Mouse (Mus musculus) embryonic facial prominence, embryonic 10.5 days (tissue): ENCODE results near the gene Mapk14. TPM values are rescaled to one million over a fixed set of nuclear protein-coding genes. Genes with fewer than 3 reads are reported as not detected.

Source experiments
- DNase-seq: peaks from one replicate; pipeline ENCODE4 v3.0.0-alpha.2; 2017; ENCODE audit warnings: low spot score
- H3K27ac ChIP-seq: fragments of 300-500 bp; sonication (generic); replicated peaks from 2 replicates; pipeline ENCODE4 v1.5.1; 2016; ENCODE audit warnings: mild to moderate bottlenecking
- H3K27me3 ChIP-seq: fragments of 300-500 bp; sonication (generic); replicated peaks from 2 replicates; pipeline ENCODE4 v1.6.1; 2016; ENCODE audit warnings: low read depth, mild to moderate bottlenecking; ENCODE audit not compliant: poor library complexity, severe bottlenecking
- H3K36me3 ChIP-seq: fragments of 300-500 bp; sonication (generic); replicated peaks from 2 replicates; pipeline ENCODE4 v1.6.1; 2016; ENCODE audit warnings: mild to moderate bottlenecking, moderate library complexity
- H3K4me1 ChIP-seq: fragments of 300-500 bp; sonication (generic); 2 replicates; pipeline ENCODE4 v1.6.1; 2016
- H3K4me3 ChIP-seq: fragments of 300-500 bp; sonication (generic); 2 replicates; pipeline ENCODE4 v1.5.1; 2016; ENCODE audit warnings: mild to moderate bottlenecking, moderate library complexity
- H3K9me3 ChIP-seq: fragments of 300-500 bp; sonication (generic); 2 replicates; pipeline ENCODE4 v1.6.1; 2016; ENCODE audit warnings: mild to moderate bottlenecking
- WGBS: fragments of 180-500 bp; shearing (Covaris S2); methylation state at CpG from one replicate; pipeline ENCODE4 v1.1.7; 2016; 5-methylcytosine and 5-hydroxymethylcytosine counted together
- polyA plus RNA-seq: library from polyadenylated mRNA; unstranded; fragments of >200 nt; fragmentation: Nextera tagmentation; extraction: Ambion mirVana; gene quantifications from 2 replicates; pipeline ENCODE4 v1.2.1, GENCODE M21; 2016

Mapk14 gene
- polyA plus RNA-seq, 1 experiment from 2014 or later = 48.1 TPM

GRCm38 (mm10) chr17:28689586-28690283 is 1.4 kb upstream of the Mapk14 start, which contains the start of gene Slc26a8:
TSS of gene Slc26a8 (minus strand) at chr17:28690233.
- Histone ChIP-seq H3K36me3 (peaks cover 2% of the 10 kb centered on the region; the same call in 1 of the 2 replicates), H3K27ac (peak within 1 kb of the TSS; percentile 95), H3K9me3 (no peaks in the 10 kb centered on the region), H3K27me3 (peaks cover 22% of the 10 kb centered on the region), H3K4me1 (peaks cover 37% of the 10 kb centered on the region), H3K4me3 (peak within 1 kb of the TSS; percentile 74)
- DNase-seq = peak; percentile 55
- WGBS = 8% methylated on average over 40 of the region's 40 CpGs

GRCm38 (mm10) chr17:28691687-28692340 is 685 bp downstream of the Mapk14 start:
- peaks cover 53% of the 10 kb centered on the region for H3K4me1 ChIP-seq
- under 1% methylated on average over 53 of the region's 53 CpGs for WGBS
- H3K27ac ChIP-seq = peak overlapping the region; percentile 95
- peaks cover 2% of the 10 kb centered on the region; the same call in 1 of the 2 replicates for H3K36me3 ChIP-seq
- no peaks in the 10 kb centered on the region for H3K9me3 ChIP-seq
- H3K4me3 ChIP-seq = peak overlapping the region; percentile 74
- peaks cover 22% of the 10 kb centered on the region for H3K27me3 ChIP-seq
- peak; percentile 73 for DNase-seq

DNA sequence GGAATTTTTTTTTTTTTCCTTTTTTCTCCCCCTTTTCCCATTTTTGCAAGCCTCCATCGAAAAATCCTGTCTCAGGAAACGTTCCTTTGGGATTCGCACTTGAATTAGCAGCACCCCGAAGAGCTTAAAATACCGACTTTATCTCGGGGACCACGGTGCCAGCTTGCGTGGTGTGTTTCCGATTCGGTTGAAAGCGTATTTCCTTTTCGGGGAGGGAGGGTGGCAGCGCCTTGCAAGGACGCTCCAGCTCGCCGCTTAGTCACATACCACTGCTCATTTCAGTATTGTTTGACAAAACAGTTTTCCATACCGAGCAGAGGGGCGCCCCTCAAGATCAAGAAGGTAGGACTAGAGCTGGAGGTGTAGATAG is 1.2 kb downstream of the Mapk14 start:
- 0% methylated on average over 18 of the region's 18 CpGs for WGBS
- no peaks in the 10 kb centered on the region for H3K9me3 ChIP-seq
- H3K36me3 ChIP-seq = peaks cover 2% of the 10 kb centered on the region; the same call in 1 of the 2 replicates
- H3K27me3 ChIP-seq = peaks cover 22% of the 10 kb centered on the region
- H3K4me3 ChIP-seq = peak overlapping the region; percentile 74
- peak; percentile 40 for DNase-seq
- peaks cover 57% of the 10 kb centered on the region for H3K4me1 ChIP-seq
- H3K27ac ChIP-seq = peak overlapping the region; percentile 95

DNA sequence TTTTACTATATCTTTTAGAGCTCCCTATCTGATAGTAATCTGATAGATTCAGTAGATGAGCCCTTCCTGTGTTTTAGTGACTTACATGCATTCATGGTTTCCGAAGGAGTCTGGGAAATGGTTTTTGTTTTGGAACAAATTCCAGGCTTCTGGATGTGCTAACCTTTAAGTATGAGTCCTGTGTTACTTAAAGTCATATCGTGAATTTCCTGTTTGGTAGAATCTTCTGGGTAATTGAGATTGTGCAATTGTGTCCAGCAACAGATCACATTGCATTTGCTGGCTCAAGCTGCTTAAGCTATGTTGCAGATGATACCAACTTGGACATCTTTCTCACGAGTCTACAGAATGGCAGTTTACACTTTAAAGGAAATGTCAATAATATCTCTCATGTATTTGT is 2.0 kb downstream of the Mapk14 start:
- no peak for DNase-seq
- WGBS = 50% methylated on average over 3 of the region's 3 CpGs
- H3K36me3 ChIP-seq = peaks cover 2% of the 10 kb centered on the region; the same call in 1 of the 2 replicates
- no peaks in the 10 kb centered on the region for H3K9me3 ChIP-seq
- no peak overlapping the region for H3K27ac ChIP-seq
- H3K4me1 ChIP-seq = peaks cover 64% of the 10 kb centered on the region
- H3K4me3 ChIP-seq = peak overlapping the region; percentile 74
- H3K27me3 ChIP-seq = peaks cover 22% of the 10 kb centered on the region

- H3K27me3 ChIP-seq = peaks cover 12% of the 10 kb centered on the region
- peaks cover 2% of the 10 kb centered on the region; the same call in 1 of the 2 replicates for H3K36me3 ChIP-seq
- no peaks in the 10 kb centered on the region for H3K9me3 ChIP-seq
- no peak overlapping the region; the same call in 1 of the 2 replicates for H3K4me3 ChIP-seq
- WGBS = 67% methylated on average over 2 of the region's 2 CpGs
- peaks cover 68% of the 10 kb centered on the region for H3K4me1 ChIP-seq
- H3K27ac ChIP-seq = no peak overlapping the region
- no peak for DNase-seq
These were observed 2.9 kb downstream of the Mapk14 start for GRCm38 (mm10) chr17:28694078-28694477.

- Histone ChIP-seq H3K36me3 (peaks cover 2% of the 10 kb centered on the region; the same call in 1 of the 2 replicates), H3K4me1 (peaks cover 61% of the 10 kb centered on the region), H3K27ac (no peak overlapping the region), H3K27me3 (peaks cover 4% of the 10 kb centered on the region), H3K4me3 (no peak overlapping the region), H3K9me3 (no peaks in the 10 kb centered on the region)
- 83% methylated on average over 4 of the region's 4 CpGs for WGBS
- DNase-seq = no peak
These were observed 3.7 kb downstream of the Mapk14 start for GRCm38 (mm10) chr17:28694832-28695231.

DNA sequence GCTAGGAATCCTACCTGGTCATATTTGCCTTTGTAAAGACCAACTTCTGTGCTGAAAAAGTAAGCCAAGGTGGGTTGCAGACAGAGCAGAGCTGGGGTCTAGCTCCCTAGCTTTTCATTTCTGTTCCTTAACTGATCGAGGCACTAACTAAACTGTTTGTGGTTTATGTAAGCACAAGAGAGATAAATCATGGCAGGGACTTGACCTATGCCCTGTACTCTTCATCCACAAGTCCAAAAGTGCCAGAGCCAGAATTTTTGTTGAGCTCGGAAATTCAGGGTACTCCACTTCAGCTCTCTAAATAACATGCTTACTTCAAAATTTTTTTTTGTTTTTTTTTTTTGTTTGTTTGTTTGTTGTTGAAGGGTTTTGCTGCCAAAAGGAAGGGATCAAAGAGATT is 5.5 kb downstream of the Mapk14 start:
- Histone ChIP-seq H3K27me3 (no peaks in the 10 kb centered on the region), H3K9me3 (no peaks in the 10 kb centered on the region), H3K27ac (no peak overlapping the region), H3K4me1 (peaks cover 52% of the 10 kb centered on the region), H3K4me3 (no peak overlapping the region), H3K36me3 (peaks cover 3% of the 10 kb centered on the region)
- DNase-seq = no peak
- WGBS = 61% methylated on average over 2 of the region's 2 CpGs

- Histone ChIP-seq H3K4me1 (peaks cover 50% of the 10 kb centered on the region), H3K4me3 (no peak overlapping the region; the same call in 1 of the 2 replicates), H3K36me3 (peaks cover 11% of the 10 kb centered on the region), H3K27me3 (no peaks in the 10 kb centered on the region), H3K27ac (peak overlapping the region; percentile 16; the same call in 1 of the 2 replicates), H3K9me3 (no peaks in the 10 kb centered on the region)
- DNase-seq = no peak
- 82% methylated on average over 13 of the region's 13 CpGs for WGBS
These were observed 6.4 kb downstream of the Mapk14 start for GRCm38 (mm10) chr17:28697290-28698195.

GRCm38 (mm10) chr17:28698245-28698644 is 7.1 kb downstream of the Mapk14 start:
- no peaks in the 10 kb centered on the region for H3K9me3 ChIP-seq
- no peak overlapping the region for H3K27ac ChIP-seq
- H3K27me3 ChIP-seq = no peaks in the 10 kb centered on the region
- H3K4me1 ChIP-seq = peaks cover 43% of the 10 kb centered on the region
- DNase-seq = no peak
- 50% methylated on average over 4 of the region's 4 CpGs for WGBS
- H3K36me3 ChIP-seq = peaks cover 11% of the 10 kb centered on the region
- no peak overlapping the region for H3K4me3 ChIP-seq

- no peak for DNase-seq
- H3K4me3 ChIP-seq = no peak overlapping the region
- 93% methylated on average over 2 of the region's 2 CpGs for WGBS
These were observed 7.5 kb downstream of the Mapk14 start for GRCm38 (mm10) chr17:28698672-28699071.

DNA sequence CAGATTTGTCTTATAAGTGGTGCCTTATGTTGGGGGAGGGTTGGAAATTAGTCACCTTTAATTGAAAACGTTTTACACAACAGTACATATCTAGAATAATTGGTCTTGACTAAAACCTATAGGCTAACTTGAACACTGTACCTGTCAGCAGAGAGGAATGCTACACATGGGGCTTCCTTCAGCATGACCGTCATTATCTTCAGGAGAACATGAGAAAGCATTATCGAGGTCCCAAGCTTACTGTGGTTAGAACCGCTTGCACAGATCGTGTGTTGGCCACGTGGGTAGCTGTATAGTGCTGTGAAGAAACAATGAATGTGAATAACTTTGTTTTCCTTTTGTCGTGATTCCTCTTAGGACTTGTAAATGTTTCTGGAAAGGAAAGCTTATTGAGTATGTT is 8.7 kb downstream of the Mapk14 start:
- no peak overlapping the region for H3K4me3 ChIP-seq
- peaks cover 32% of the 10 kb centered on the region for H3K4me1 ChIP-seq
- H3K36me3 ChIP-seq = peaks cover 10% of the 10 kb centered on the region
- DNase-seq = no peak
- whole genome bisulfite sequencing = 91% methylated on average over 7 of the region's 7 CpGs
- H3K9me3 ChIP-seq = no peaks in the 10 kb centered on the region
- no peak overlapping the region for H3K27ac ChIP-seq
- H3K27me3 ChIP-seq = no peaks in the 10 kb centered on the region

More at GRCm38 (mm10) chr17:28698672-28699071, 7.5 kb downstream of the Mapk14 start:
- H3K27me3 ChIP-seq = no peaks in the 10 kb centered on the region
- no peaks in the 10 kb centered on the region for H3K9me3 ChIP-seq
- H3K36me3 ChIP-seq = peaks cover 9% of the 10 kb centered on the region
- H3K4me1 ChIP-seq = peaks cover 39% of the 10 kb centered on the region
- no peak overlapping the region for H3K27ac ChIP-seq

DNA sequence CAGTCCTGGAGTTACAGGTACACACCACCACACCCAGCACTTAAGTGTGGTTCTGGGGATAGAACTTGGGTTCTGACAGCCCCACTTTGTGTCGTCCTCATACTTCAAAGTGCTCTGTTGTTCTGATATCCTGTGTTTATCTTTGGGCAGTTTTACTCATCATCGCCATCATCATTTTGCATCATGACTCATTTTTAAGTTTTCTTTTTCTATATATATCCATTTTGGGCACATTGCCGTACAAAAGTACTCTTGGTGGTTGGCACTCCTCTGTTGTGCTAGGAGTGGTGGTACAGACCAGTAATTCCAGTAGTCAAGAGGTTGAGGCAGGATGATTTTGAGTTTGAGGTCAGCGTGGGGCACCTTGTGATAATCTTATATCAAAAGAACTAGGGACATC is 10.0 kb downstream of the Mapk14 start:
- DNase-seq = no peak
- 93% methylated on average over 4 of the region's 4 CpGs for WGBS
- no peak overlapping the region for H3K4me3 ChIP-seq
- H3K4me1 ChIP-seq = peaks cover 25% of the 10 kb centered on the region
- peaks cover 17% of the 10 kb centered on the region for H3K36me3 ChIP-seq
- H3K27me3 ChIP-seq = no peaks in the 10 kb centered on the region
- no peak overlapping the region for H3K27ac ChIP-seq
- H3K9me3 ChIP-seq = no peaks in the 10 kb centered on the region
